Mouse (Mus musculus) kidney, postnatal 0 days (tissue): ENCODE results near the gene Csk. TPM values are rescaled to one million over a fixed set of nuclear protein-coding genes. Genes with fewer than 3 reads are reported as not detected.

Experiments used
- ATAC-seq: fragments of 200-750 bp; cut with Nextera tagmentation; replicated peaks from 2 replicates; pipeline ENCODE4 v1.8.0; 2017; ENCODE audit warnings: low read depth, moderate number of reproducible peaks, moderate TSS enrichment, moderate library complexity; ENCODE audit not compliant: low FRiP score
- DNase-seq: peaks from one replicate; pipeline ENCODE4 v3.0.0-alpha.2; 2016; ENCODE audit warnings: low spot score
- H3K27ac ChIP-seq: fragments of 300-500 bp; sonication (generic); 2 replicates; pipeline ENCODE4 v1.5.1; 2014; ENCODE audit warnings: mild to moderate bottlenecking
- H3K27me3 ChIP-seq: fragments of 300-500 bp; sonication (generic); 2 replicates; pipeline ENCODE4 v1.6.1; 2014; ENCODE audit warnings: low read length, mixed read lengths; ENCODE audit not compliant: insufficient read depth
- H3K36me3 ChIP-seq: fragments of 300-500 bp; sonication (generic); 2 replicates; pipeline ENCODE4 v1.6.1; 2014; ENCODE audit warnings: low read length, mixed read lengths; ENCODE audit not compliant: insufficient read depth
- H3K4me1 ChIP-seq: fragments of 300-500 bp; sonication (generic); replicated peaks from 2 replicates; pipeline ENCODE4 v1.6.1; 2014; ENCODE audit warnings: antibody characterized with exemption, low read length, mixed read lengths; ENCODE audit not compliant: insufficient read depth
- H3K4me2 ChIP-seq: fragments of 300-500 bp; sonication (generic); 2 replicates; pipeline ENCODE4 v1.6.1; 2014; ENCODE audit warnings: mild to moderate bottlenecking, low read length, moderate library complexity, mixed read lengths
- H3K4me3 ChIP-seq: fragments of 300-500 bp; sonication (generic); replicated peaks from 2 replicates; pipeline ENCODE4 v1.5.1; 2014; ENCODE audit warnings: low read depth, low read length
- H3K9ac ChIP-seq: fragments of 300-500 bp; sonication (generic); 2 replicates; pipeline ENCODE4 v1.6.1; 2014; ENCODE audit warnings: low read depth, low read length
- H3K9me3 ChIP-seq: fragments of 300-500 bp; sonication (generic); replicated peaks from 2 replicates; pipeline ENCODE4 v1.6.1; 2016; ENCODE audit warnings: low read length, inconsistent platforms, mixed read lengths
- CTCF ChIP-seq: IDR thresholded peaks from 2 replicates; pipeline ENCODE4 v1.5.1; 2016; ENCODE audit warnings: antibody characterized with exemption, low read depth, mild to moderate bottlenecking, moderate library complexity
- WGBS: fragments of 180-500 bp; shearing (Covaris S2); extraction: QIAGEN DNeasy Blood & Tissue Kit; methylation state at CpG from one replicate; pipeline ENCODE4 v1.1.7; 2014; 5-methylcytosine and 5-hydroxymethylcytosine counted together
- polyA plus RNA-seq: library from polyadenylated mRNA; unstranded; fragments of >200 nt; fragmentation: Nextera tagmentation; extraction: Ambion mirVana; gene quantifications from 2 replicates; pipeline ENCODE4 v1.2.1, GENCODE M21; 2015

The Csk gene
- polyA plus RNA-seq, 1 experiment from 2014 or later: 23.9 TPM

- no peaks in the 10 kb centered on the region for H3K27me3 ChIP-seq
- no peak overlapping the region for H3K4me2 ChIP-seq
- no peaks in the 10 kb centered on the region for H3K36me3 ChIP-seq
- H3K4me3 ChIP-seq: no peak overlapping the region
- H3K9me3 ChIP-seq: no peaks in the 10 kb centered on the region
- H3K4me1 ChIP-seq: 0 out of 2 replicates have a peak, but pooled peaks cover 5% of the 10 kb centered on the region
- 66% methylated on average over 3 of the region's 3 CpGs for WGBS
- no peak overlapping the region for H3K27ac ChIP-seq
- ATAC-seq (peak; percentile 80), DNase-seq (no peak)
- no peak overlapping the region for H3K9ac ChIP-seq
- TF ChIP-seq CTCF: no peak
Measured at GRCm38 (mm10) chr9:57669566-57669965, 16.1 kb upstream of the Csk start.

- Histone ChIP-seq H3K4me1 (0 out of 2 replicates have a peak, but pooled peaks cover 5% of the 10 kb centered on the region), H3K9me3 (no peaks in the 10 kb centered on the region), H3K27me3 (no peaks in the 10 kb centered on the region), H3K4me2 (no peak overlapping the region), H3K4me3 (no peak overlapping the region), H3K9ac (no peak overlapping the region), H3K36me3 (no peaks in the 10 kb centered on the region), H3K27ac (no peak overlapping the region)
- TF ChIP-seq CTCF: no peak
- 20% methylated on average over 1 of the region's 1 CpGs for WGBS
- ATAC-seq (no peak), DNase-seq (no peak)
Measured at GRCm38 (mm10) chr9:57668277-57668676, 14.8 kb upstream of the Csk start.

GRCm38 (mm10) chr9:57667817-57668216 is 14.4 kb upstream of the Csk start:
- H3K27ac ChIP-seq: no peak overlapping the region
- no peaks in the 10 kb centered on the region for H3K27me3 ChIP-seq
- H3K4me2 ChIP-seq: no peak overlapping the region
- WGBS: 49% methylated on average over 10 of the region's 11 CpGs
- H3K9me3 ChIP-seq: no peaks in the 10 kb centered on the region
- ATAC-seq (no peak), DNase-seq (no peak)
- no peak overlapping the region for H3K4me3 ChIP-seq
- H3K4me1 ChIP-seq: 0 out of 2 replicates have a peak, but pooled peaks cover 5% of the 10 kb centered on the region
- H3K9ac ChIP-seq: no peak overlapping the region
- TF ChIP-seq CTCF: no peak
- H3K36me3 ChIP-seq: no peaks in the 10 kb centered on the region

DNA sequence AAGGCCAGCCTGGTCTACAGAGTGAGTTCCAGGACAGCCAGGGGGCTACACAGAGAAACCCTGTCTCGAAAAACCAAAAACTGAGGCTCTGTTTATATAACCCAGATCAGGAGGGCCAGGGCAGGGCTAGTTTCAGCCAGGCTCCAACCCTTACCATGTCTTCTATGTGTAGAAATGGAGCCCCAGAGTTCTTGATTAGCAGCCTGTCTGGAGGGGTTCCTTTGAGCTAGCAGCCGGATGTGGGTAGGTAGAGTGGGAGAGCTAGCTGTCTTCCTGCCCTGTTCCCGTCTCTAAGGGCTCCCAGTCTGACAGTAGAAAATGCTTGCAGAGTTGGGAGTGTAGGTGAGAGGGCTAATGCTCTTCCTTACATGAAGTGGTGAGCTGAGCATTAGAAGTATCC is 13.7 kb upstream of the Csk start:
- ATAC-seq (no peak), DNase-seq (no peak)
- Histone ChIP-seq H3K9me3 (no peaks in the 10 kb centered on the region), H3K27me3 (no peaks in the 10 kb centered on the region), H3K4me1 (0 out of 2 replicates have a peak, but pooled peaks cover 5% of the 10 kb centered on the region), H3K27ac (no peak overlapping the region), H3K4me2 (no peak overlapping the region), H3K36me3 (no peaks in the 10 kb centered on the region), H3K4me3 (no peak overlapping the region), H3K9ac (no peak overlapping the region)
- WGBS: 71% methylated on average over 3 of the region's 3 CpGs
- TF ChIP-seq CTCF: no peak

DNA sequence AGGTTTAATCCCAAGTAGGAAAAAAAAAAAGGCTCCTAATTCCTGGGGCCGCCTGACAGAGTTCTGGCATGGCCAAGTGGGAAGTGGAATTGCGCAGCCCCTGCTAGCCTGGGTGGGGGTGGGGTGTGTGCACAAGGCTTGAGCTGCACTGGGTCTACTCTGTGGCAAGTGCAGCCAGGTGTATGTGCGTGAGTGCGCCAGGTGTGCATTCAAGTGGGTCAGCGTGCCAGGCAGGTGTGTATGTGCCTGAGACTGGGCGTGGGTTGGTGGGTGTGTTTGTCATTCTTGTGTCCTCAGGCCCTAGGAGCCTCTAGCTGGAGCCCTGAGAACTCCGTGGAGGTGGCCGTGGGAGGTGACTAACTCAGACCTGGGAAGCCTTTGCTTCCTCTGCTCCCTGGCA is 13.1 kb upstream of the Csk start:
- H3K9me3 ChIP-seq: no peaks in the 10 kb centered on the region
- ATAC-seq (no peak; the same call in 1 of the 2 replicates), DNase-seq (no peak)
- no peaks in the 10 kb centered on the region for H3K36me3 ChIP-seq
- no peaks in the 10 kb centered on the region for H3K27me3 ChIP-seq
- 0 out of 2 replicates have a peak, but pooled peaks cover 5% of the 10 kb centered on the region for H3K4me1 ChIP-seq
- WGBS: 66% methylated on average over 8 of the region's 8 CpGs
- no peak for TF ChIP-seq CTCF
- no peak overlapping the region for H3K4me3 ChIP-seq
- no peak overlapping the region for H3K4me2 ChIP-seq
- no peak overlapping the region for H3K27ac ChIP-seq
- H3K9ac ChIP-seq: no peak overlapping the region

DNA sequence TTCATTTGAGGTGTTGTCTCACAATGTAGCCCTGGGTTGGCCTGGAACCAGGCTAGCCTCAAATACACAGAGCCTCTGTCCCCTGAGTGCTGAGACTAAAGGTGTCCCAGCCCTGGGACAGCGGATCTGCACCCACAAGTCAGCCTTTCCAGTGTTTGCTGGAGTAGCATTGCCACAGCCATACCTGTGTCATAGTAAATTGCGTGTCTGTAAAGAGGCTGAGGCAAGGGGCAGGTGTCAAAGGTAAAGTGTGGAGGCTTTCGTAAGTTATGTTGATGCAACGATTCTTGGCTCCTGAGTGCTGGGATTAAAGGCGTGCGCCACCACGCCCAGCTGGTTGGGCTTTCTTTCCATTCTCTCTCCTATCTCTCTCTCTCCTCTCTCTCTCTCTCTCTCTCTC is 11.2 kb upstream of the Csk start:
- H3K4me3 ChIP-seq: no peak overlapping the region
- 57% methylated on average over 7 of the region's 7 CpGs for WGBS
- H3K4me2 ChIP-seq: no peak overlapping the region
- H3K36me3 ChIP-seq: no peaks in the 10 kb centered on the region
- no peak for ATAC-seq
- H3K27me3 ChIP-seq: no peaks in the 10 kb centered on the region
- no peak overlapping the region for H3K27ac ChIP-seq
- no peaks in the 10 kb centered on the region for H3K9me3 ChIP-seq
- TF ChIP-seq CTCF: no peak
- H3K9ac ChIP-seq: no peak overlapping the region
- no peak for DNase-seq
- 0 out of 2 replicates have a peak, but pooled peaks cover 5% of the 10 kb centered on the region for H3K4me1 ChIP-seq

DNA sequence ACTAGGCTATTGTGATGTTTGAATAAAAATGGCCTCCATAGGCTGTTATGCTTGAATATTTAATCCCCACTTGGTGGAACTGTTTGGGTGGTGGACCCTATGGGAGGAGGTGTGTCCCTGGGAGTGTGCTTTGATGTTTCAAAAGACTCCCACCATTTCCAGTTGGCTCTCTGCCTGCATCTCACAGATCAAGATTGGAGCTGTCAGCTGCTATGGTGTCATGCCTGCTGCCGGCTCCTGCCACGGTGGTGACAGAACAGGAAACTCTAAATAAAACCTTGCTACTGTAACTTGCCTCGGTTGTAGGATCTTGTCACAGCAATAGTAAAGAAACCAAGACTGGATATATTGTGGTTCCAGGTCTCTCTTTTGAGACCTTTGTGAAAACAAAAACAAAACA is 8.1 kb upstream of the Csk start:
- no peak overlapping the region for H3K9ac ChIP-seq
- no peaks in the 10 kb centered on the region for H3K27me3 ChIP-seq
- H3K9me3 ChIP-seq: no peaks in the 10 kb centered on the region
- H3K4me3 ChIP-seq: no peak overlapping the region
- no peaks in the 10 kb centered on the region for H3K4me1 ChIP-seq
- H3K4me2 ChIP-seq: no peak overlapping the region
- no peak overlapping the region for H3K27ac ChIP-seq
- no peaks in the 10 kb centered on the region for H3K36me3 ChIP-seq
- ATAC-seq (no peak), DNase-seq (no peak)
- 48% methylated on average over 3 of the region's 3 CpGs for WGBS
- no peak for TF ChIP-seq CTCF
